Mouse (Mus musculus) kidney, embryonic 15.5 days (tissue): ENCODE data around the gene Fbxl3. TPM values are rescaled to one million over a fixed set of nuclear protein-coding genes. Genes with fewer than 3 reads are reported as not detected.
A peak's percentile ranks its signal among the peaks of the same experiment; 100 is the strongest.

Experiments used
- ATAC-seq: fragments of 200-750 bp; cut with Nextera tagmentation; replicated peaks from 2 replicates; pipeline ENCODE4 v1.8.0; 2017; ENCODE audit warnings: moderate TSS enrichment; ENCODE audit not compliant: low FRiP score
- H3K27ac ChIP-seq: fragments of 300-500 bp; sonication (generic); 2 replicates; pipeline ENCODE4 v1.5.1; 2015; ENCODE audit warnings: mild to moderate bottlenecking, inconsistent platforms
- H3K27me3 ChIP-seq: fragments of 300-500 bp; sonication (generic); 2 replicates; pipeline ENCODE4 v1.6.1; 2015; ENCODE audit warnings: inconsistent platforms
- H3K36me3 ChIP-seq: fragments of 300-500 bp; sonication (generic); 2 replicates; pipeline ENCODE4 v1.6.1; 2015; ENCODE audit warnings: inconsistent platforms
- H3K4me1 ChIP-seq: fragments of 300-500 bp; sonication (generic); 2 replicates; pipeline ENCODE4 v1.6.1; 2015; ENCODE audit warnings: inconsistent platforms
- H3K4me2 ChIP-seq: fragments of 300-500 bp; sonication (generic); 2 replicates; pipeline ENCODE4 v1.6.1; 2015; ENCODE audit warnings: moderate library complexity, mild to moderate bottlenecking, inconsistent platforms
- H3K4me3 ChIP-seq: fragments of 300-500 bp; sonication (generic); replicated peaks from 2 replicates; pipeline ENCODE4 v1.5.1; 2015; ENCODE audit warnings: mild to moderate bottlenecking, inconsistent platforms
- H3K9ac ChIP-seq: fragments of 300-500 bp; sonication (generic); 2 replicates; pipeline ENCODE4 v1.6.1; 2015; ENCODE audit warnings: mild to moderate bottlenecking, inconsistent platforms
- H3K9me3 ChIP-seq: fragments of 300-500 bp; sonication (generic); replicated peaks from 2 replicates; pipeline ENCODE4 v1.6.1; 2016; ENCODE audit warnings: inconsistent platforms
- WGBS: fragments of 180-500 bp; shearing (Covaris S2); methylation state at CpG from one replicate; pipeline ENCODE4 v1.1.7; 2015; ENCODE audit warnings: mixed read lengths; 5-methylcytosine and 5-hydroxymethylcytosine counted together
- polyA plus RNA-seq: library from polyadenylated mRNA; unstranded; fragments of >200 nt; fragmentation: Nextera tagmentation; extraction: Ambion mirVana; gene quantifications from 2 replicates; pipeline ENCODE4 v1.2.1, GENCODE M21; 2015

The Fbxl3 gene
- 22.8 and 23.9 TPM in 2 replicates for polyA plus RNA-seq

- peak; percentile 95 for ATAC-seq
- H3K4me2 ChIP-seq, result peak within 1 kb of the TSS; percentile 66
Measured at GRCm38 (mm10) chr14:103099238-103099933, at the start of gene Fbxl3. Fbxl3 (minus strand) TSS chr14:103099566.

GRCm38 (mm10) chr14:103131991-103132390 lies 32.6 kb upstream of the Fbxl3 start:
- Histone ChIP-seq H3K4me3 (no peak overlapping the region), H3K27ac (no peak overlapping the region), H3K27me3 (no peaks in the 10 kb centered on the region), H3K9me3 (no peaks in the 10 kb centered on the region), H3K36me3 (peaks cover 67% of the 10 kb centered on the region), H3K4me1 (no peaks in the 10 kb centered on the region), H3K4me2 (no peak overlapping the region), H3K9ac (no peak overlapping the region)
- ATAC-seq, result 0 out of 2 replicates have a peak, but pooled peaks have one; percentile 40
- WGBS, result 81% methylated on average over 2 of the region's 2 CpGs

More at GRCm38 (mm10) chr14:103099238-103099933, at the start of gene Fbxl3:
- Histone ChIP-seq H3K9ac (peak within 1 kb of the TSS; percentile 99), H3K4me3 (peak within 1 kb of the TSS; percentile 97), H3K27ac (peak within 1 kb of the TSS; percentile 99), H3K27me3 (no peaks in the 10 kb centered on the region), H3K9me3 (no peaks in the 10 kb centered on the region), H3K36me3 (peaks cover 19% of the 10 kb centered on the region), H3K4me1 (peaks cover 16% of the 10 kb centered on the region)
- under 1% methylated on average over 86 of the region's 88 CpGs for WGBS

GRCm38 (mm10) chr14:103125756-103126155 lies 26.4 kb upstream of the Fbxl3 start:
- Histone ChIP-seq H3K27ac (no peak overlapping the region), H3K4me3 (no peak overlapping the region), H3K4me2 (no peak overlapping the region), H3K4me1 (no peaks in the 10 kb centered on the region), H3K9ac (no peak overlapping the region), H3K27me3 (no peaks in the 10 kb centered on the region), H3K36me3 (peaks cover 76% of the 10 kb centered on the region), H3K9me3 (no peaks in the 10 kb centered on the region)
- no peak for ATAC-seq
- 85% methylated on average over 6 of the region's 6 CpGs for WGBS

- no peak overlapping the region for H3K4me2 ChIP-seq
- H3K27me3 ChIP-seq, result no peaks in the 10 kb centered on the region
- no peaks in the 10 kb centered on the region for H3K9me3 ChIP-seq
- H3K4me1 ChIP-seq, result no peaks in the 10 kb centered on the region
- no peak overlapping the region for H3K27ac ChIP-seq
- no peak overlapping the region for H3K9ac ChIP-seq
- 93% methylated on average over 3 of the region's 3 CpGs for WGBS
- H3K36me3 ChIP-seq, result peaks cover 68% of the 10 kb centered on the region
- H3K4me3 ChIP-seq, result no peak overlapping the region
- no peak for ATAC-seq
Measured at GRCm38 (mm10) chr14:103114994-103115670, 15.8 kb upstream of the Fbxl3 start.

GRCm38 (mm10) chr14:103112606-103113363 lies 13.4 kb upstream of the Fbxl3 start:
- no peak overlapping the region for H3K4me3 ChIP-seq
- H3K27me3 ChIP-seq, result no peaks in the 10 kb centered on the region
- 85% methylated on average over 3 of the region's 3 CpGs for WGBS
- H3K36me3 ChIP-seq, result peaks cover 50% of the 10 kb centered on the region
- H3K4me1 ChIP-seq, result no peaks in the 10 kb centered on the region
- H3K9ac ChIP-seq, result no peak overlapping the region
- H3K9me3 ChIP-seq, result no peaks in the 10 kb centered on the region
- ATAC-seq, result no peak
- no peak overlapping the region for H3K27ac ChIP-seq
- no peak overlapping the region for H3K4me2 ChIP-seq

GRCm38 (mm10) chr14:103109971-103110370 lies 10.6 kb upstream of the Fbxl3 start:
- WGBS, result 87% methylated on average over 4 of the region's 4 CpGs
- H3K4me2 ChIP-seq, result no peak overlapping the region
- no peaks in the 10 kb centered on the region for H3K4me1 ChIP-seq
- H3K9ac ChIP-seq, result no peak overlapping the region
- H3K4me3 ChIP-seq, result no peak overlapping the region
- H3K9me3 ChIP-seq, result no peaks in the 10 kb centered on the region
- H3K36me3 ChIP-seq, result peaks cover 23% of the 10 kb centered on the region
- no peak overlapping the region for H3K27ac ChIP-seq
- H3K27me3 ChIP-seq, result no peaks in the 10 kb centered on the region
- ATAC-seq, result no peak

GRCm38 (mm10) chr14:103106301-103106700 lies 6.9 kb upstream of the Fbxl3 start:
- no peaks in the 10 kb centered on the region for H3K27me3 ChIP-seq
- no peak overlapping the region for H3K9ac ChIP-seq
- H3K9me3 ChIP-seq, result no peaks in the 10 kb centered on the region
- H3K4me2 ChIP-seq, result no peak overlapping the region
- 97% methylated on average over 2 of the region's 2 CpGs for WGBS
- no peak overlapping the region for H3K4me3 ChIP-seq
- no peaks in the 10 kb centered on the region; the same call in 1 of the 2 replicates for H3K4me1 ChIP-seq
- H3K27ac ChIP-seq, result no peak overlapping the region
- no peak for ATAC-seq
- H3K36me3 ChIP-seq, result no peaks in the 10 kb centered on the region

GRCm38 (mm10) chr14:103102731-103103335 lies 3.5 kb upstream of the Fbxl3 start:
- H3K27me3 ChIP-seq, result no peaks in the 10 kb centered on the region
- H3K4me1 ChIP-seq, result peaks cover 6% of the 10 kb centered on the region
- no peak overlapping the region for H3K9ac ChIP-seq
- no peak overlapping the region for H3K4me2 ChIP-seq
- no peak overlapping the region for H3K4me3 ChIP-seq
- no peaks in the 10 kb centered on the region for H3K9me3 ChIP-seq
- 72% methylated on average over 10 of the region's 10 CpGs for WGBS
- H3K27ac ChIP-seq, result no peak overlapping the region
- no peaks in the 10 kb centered on the region for H3K36me3 ChIP-seq
- ATAC-seq, result no peak

GRCm38 (mm10) chr14:103102246-103102645 lies 2.9 kb upstream of the Fbxl3 start:
- peak overlapping the region; percentile 18; the same call in 1 of the 2 replicates for H3K27ac ChIP-seq
- no peak overlapping the region for H3K4me3 ChIP-seq
- no peaks in the 10 kb centered on the region for H3K36me3 ChIP-seq
- WGBS, result 55% methylated on average over 6 of the region's 6 CpGs
- no peaks in the 10 kb centered on the region for H3K27me3 ChIP-seq
- no peak overlapping the region for H3K9ac ChIP-seq
- H3K4me1 ChIP-seq, result peaks cover 10% of the 10 kb centered on the region
- H3K4me2 ChIP-seq, result no peak overlapping the region
- no peaks in the 10 kb centered on the region for H3K9me3 ChIP-seq
- 0 out of 2 replicates have a peak, but pooled peaks have one; percentile 9 for ATAC-seq

- H3K27ac ChIP-seq, result no peak overlapping the region
- no peak for ATAC-seq
- H3K4me3 ChIP-seq, result no peak overlapping the region
- H3K36me3 ChIP-seq, result peaks cover 6% of the 10 kb centered on the region; the same call in 1 of the 2 replicates
- 65% methylated on average over 3 of the region's 3 CpGs for WGBS
- H3K9ac ChIP-seq, result no peak overlapping the region
- H3K27me3 ChIP-seq, result no peaks in the 10 kb centered on the region
- peaks cover 15% of the 10 kb centered on the region for H3K4me1 ChIP-seq
- H3K9me3 ChIP-seq, result no peaks in the 10 kb centered on the region
- no peak overlapping the region for H3K4me2 ChIP-seq
Measured at GRCm38 (mm10) chr14:103101171-103101570, 1.8 kb upstream of the Fbxl3 start.

- no peaks in the 10 kb centered on the region for H3K27me3 ChIP-seq
- H3K9ac ChIP-seq, result no peak overlapping the region
- H3K27ac ChIP-seq, result 0 out of 2 replicates have a peak overlapping the region, but pooled peaks have one; percentile 27
- peak overlapping the region; percentile 63 for H3K4me2 ChIP-seq
- no peak for ATAC-seq
- no peaks in the 10 kb centered on the region for H3K9me3 ChIP-seq
- H3K4me1 ChIP-seq, result peaks cover 15% of the 10 kb centered on the region
- no peak overlapping the region for H3K4me3 ChIP-seq
- 84% methylated on average over 13 of the region's 13 CpGs for WGBS
- H3K36me3 ChIP-seq, result peaks cover 12% of the 10 kb centered on the region
Measured at GRCm38 (mm10) chr14:103100296-103100695, 930 bp upstream of the Fbxl3 start.
